9 mouse cellular contexts compared by ENCODE assay signal in genomic region chr9:101261989-101262571, GRCm38 (mm10). TPM values are rescaled to one million over a fixed set of nuclear protein-coding genes. Genes with fewer than 3 reads are reported as not detected.
DNase-seq lines count a peak whose midpoint lies in the region; ATAC-seq lines count a peak whose summit lies in the region.
"Had no signal": no experiment of that assay in that cellular context is flagged by ENCODE, and none has a peak within 500 bp of the region (broad histone marks: within the 10 kb centered on the region; RNA-seq: fewer than 3 reads in every experiment).

No protein-coding gene starts in this region.

- no peak overlapping the region for H3K4me3 ChIP-seq in midbrain, embryonic 15.5 days
- no peak overlapping the region for H3K4me3 ChIP-seq in midbrain, embryonic 10.5 days
- H3K4me3 ChIP-seq in limb, embryonic 13.5 days: no peak overlapping the region
- no peak overlapping the region for H3K4me3 ChIP-seq in forebrain, embryonic 10.5 days
- H3K4me3 ChIP-seq: liver, embryonic 15.5 days had no signal

- H3K36me3 ChIP-seq in midbrain, embryonic 15.5 days (replicated peaks): no peaks in the 10 kb centered on the region
- no peaks in the 10 kb centered on the region for H3K36me3 ChIP-seq in midbrain, embryonic 10.5 days
- H3K36me3 ChIP-seq in limb, embryonic 13.5 days: no peaks in the 10 kb centered on the region
- no peaks in the 10 kb centered on the region for H3K36me3 ChIP-seq in forebrain, embryonic 10.5 days (replicated peaks)
- H3K36me3 ChIP-seq: liver, embryonic 15.5 days had no signal

- H3K9ac ChIP-seq in midbrain, embryonic 15.5 days: no peak overlapping the region
- no peak overlapping the region for H3K9ac ChIP-seq in limb, embryonic 13.5 days
- H3K9ac ChIP-seq: liver, embryonic 15.5 days had no signal

- intact Hi-C loops in heart, postnatal 14 days (cut with DNase I): no loop called here

- no peaks in the 10 kb centered on the region for H3K9me3 ChIP-seq in midbrain, embryonic 15.5 days
- H3K9me3 ChIP-seq in midbrain, embryonic 10.5 days (replicated peaks): no peaks in the 10 kb centered on the region
- no peaks in the 10 kb centered on the region for H3K9me3 ChIP-seq in limb, embryonic 13.5 days
- no peaks in the 10 kb centered on the region for H3K9me3 ChIP-seq in forebrain, embryonic 10.5 days
- H3K9me3 ChIP-seq: liver, embryonic 15.5 days had no signal

- H3K27me3 ChIP-seq in midbrain, embryonic 15.5 days (replicated peaks): no peaks in the 10 kb centered on the region
- no peaks in the 10 kb centered on the region for H3K27me3 ChIP-seq in midbrain, embryonic 10.5 days (ENCODE audit: low read depth, poor library complexity, severe bottlenecking)
- no peaks in the 10 kb centered on the region for H3K27me3 ChIP-seq in limb, embryonic 13.5 days
- no peaks in the 10 kb centered on the region for H3K27me3 ChIP-seq in forebrain, embryonic 10.5 days (ENCODE audit: poor library complexity, severe bottlenecking)
- H3K27me3 ChIP-seq: liver, embryonic 15.5 days had no signal

- H3K27ac ChIP-seq in midbrain, embryonic 15.5 days: peak overlapping the region; percentile 12; the same call in 1 of the 2 replicates
- no peak overlapping the region for H3K27ac ChIP-seq in midbrain, embryonic 10.5 days (replicated peaks)
- H3K27ac ChIP-seq in limb, embryonic 13.5 days: peak overlapping the region; percentile 39; the same call in 1 of the 2 replicates
- no peak overlapping the region for H3K27ac ChIP-seq in forebrain, embryonic 10.5 days
- H3K27ac ChIP-seq: liver, embryonic 15.5 days had no signal

- H3K4me2 ChIP-seq in midbrain, embryonic 15.5 days: no peak overlapping the region
- no peak overlapping the region for H3K4me2 ChIP-seq in limb, embryonic 13.5 days (replicated peaks)
- H3K4me2 ChIP-seq: liver, embryonic 15.5 days had no signal

- no peak for DNase-seq in midbrain, embryonic 10.5 days (ENCODE audit: low spot score)
- peak; percentile 82 to 86 for DNase-seq in heart, postnatal 14 days
- DNase-seq in testis, postnatal 14 days (ENCODE audit: low spot score): peak; percentile 89
- no peak for DNase-seq in forebrain, embryonic 10.5 days (ENCODE audit: extremely low spot score, low spot score)

- 47% methylated on average over 11 of the region's 11 CpGs for WGBS in midbrain, embryonic 15.5 days
- 69% methylated on average over 11 of the region's 11 CpGs for WGBS in midbrain, embryonic 10.5 days
- WGBS in limb, embryonic 13.5 days: 52% methylated on average over 11 of the region's 11 CpGs
- 77% methylated on average over 11 of the region's 11 CpGs for WGBS in forebrain, embryonic 10.5 days

- peaks cover 25% of the 10 kb centered on the region for H3K4me1 ChIP-seq in midbrain, embryonic 15.5 days
- no peaks in the 10 kb centered on the region; the same call in 1 of the 2 replicates for H3K4me1 ChIP-seq in midbrain, embryonic 10.5 days
- peaks cover 20% of the 10 kb centered on the region; the same call in 1 of the 2 replicates for H3K4me1 ChIP-seq in limb, embryonic 13.5 days
- H3K4me1 ChIP-seq in forebrain, embryonic 10.5 days: peaks cover 12% of the 10 kb centered on the region
- H3K4me1 ChIP-seq: liver, embryonic 15.5 days had no signal

- ATAC-seq in midbrain, embryonic 15.5 days (replicated peaks): no peak
- peak; percentile 39; the same call in 1 of the 2 replicates for ATAC-seq in common myeloid progenitor, adult 5-6 weeks (replicated peaks; ENCODE audit: low read depth, poor library complexity, severe bottlenecking)
- peak; percentile 19; the same call in 1 of the 2 replicates for ATAC-seq in limb, embryonic 13.5 days (ENCODE audit: low FRiP score, low read depth)
- ATAC-seq in activated CD4-positive, CD25-positive, alpha-beta regulatory T cell, adult 4 months: no peak

RNA-seq across cellular contexts. Expression of gene Ppp2r3a, which starts 10.5 kb away (rescaled TPM):
- polyA plus RNA-seq in midbrain, embryonic 15.5 days (2015; fragmentation: Nextera tagmentation; extraction: Ambion mirVana): 24.8 and 26.0 TPM in 2 replicates
- polyA plus RNA-seq in midbrain, embryonic 10.5 days (2016; fragmentation: Nextera tagmentation; extraction: Ambion mirVana): 8.0 and 9.1 TPM in 2 replicates
- total RNA-seq in common myeloid progenitor, adult 5-6 weeks (2017): 19.7 and 24.0 TPM in 2 replicates
- total RNA-seq in heart, postnatal 14 days (2021): 100 to 1,000 TPM; 201 to 214 TPM
- 16.0 and 18.1 TPM in 2 replicates for polyA plus RNA-seq in limb, embryonic 13.5 days (2015; fragmentation: Nextera tagmentation; extraction: Ambion mirVana)
- polyA plus RNA-seq in forebrain, embryonic 10.5 days (2016; fragmentation: Nextera tagmentation; extraction: Ambion mirVana): 7.4 and 8.7 TPM in 2 replicates
- 1 to 10 TPM in 1 of 2 experiments, under 1 TPM in 1; 0.87 to 1.4 TPM for polyA plus RNA-seq in activated CD4-positive, CD25-positive, alpha-beta regulatory T cell, adult 4 months (2017; shearing (Covaris generic))

Comparison
In these comparisons a context has a peak if more than half of its experiments do, and no peak if none do; other contexts are left out.
1. H3K27ac ChIP-seq: peak in midbrain, embryonic 15.5 days (single experiment) and limb, embryonic 13.5 days (single experiment); none in midbrain, embryonic 10.5 days (single experiment) and forebrain, embryonic 10.5 days (single experiment).
2. ATAC-seq: peak in common myeloid progenitor, adult 5-6 weeks (single experiment) and limb, embryonic 13.5 days (single experiment); none in midbrain, embryonic 15.5 days (single experiment) and activated CD4-positive, CD25-positive, alpha-beta regulatory T cell, adult 4 months (single experiment).
3. DNase-seq: peak in heart, postnatal 14 days (2 of 2) and testis, postnatal 14 days (single experiment); none in midbrain, embryonic 10.5 days (single experiment) and forebrain, embryonic 10.5 days (single experiment).